Mouse (Mus musculus) retina, adult 2 months (tissue): ENCODE results near the gene Vmn1r226.

Experiments
- DNase-seq: peaks from one replicate; pipeline ENCODE4 v3.0.0-alpha.2; 2012; ENCODE audit warnings: low read depth, low spot score

Gene Vmn1r226

GRCm38 (mm10) chr17:20682543-20682942 is at the start of gene Vmn1r226:
Vmn1r226 (plus strand) TSS chr17:20682843.
- no peak for DNase-seq

- no peak for DNase-seq
Measured at GRCm38 (mm10) chr17:20729543-20729942, 46.9 kb downstream of the Vmn1r226 start, which contains the start of gene Vmn1r227. Vmn1r227 (plus strand) TSS chr17:20729843.
